Mouse (Mus musculus) natural killer cell, adult 2 months (primary cell): Measurements from ENCODE around the gene Kntc1.

Experiments used
- DNase-seq, 2 experiments: peaks; one replicate each; pipeline ENCODE4 v3.0.0; 2022; ENCODE audit warnings: low spot score in 2 of 2

The Kntc1 gene

GRCm38 (mm10) chr5:123866457-123866856, 116.9 kb downstream of the Kntc1 start:
- DNase-seq = no peak

DNA sequence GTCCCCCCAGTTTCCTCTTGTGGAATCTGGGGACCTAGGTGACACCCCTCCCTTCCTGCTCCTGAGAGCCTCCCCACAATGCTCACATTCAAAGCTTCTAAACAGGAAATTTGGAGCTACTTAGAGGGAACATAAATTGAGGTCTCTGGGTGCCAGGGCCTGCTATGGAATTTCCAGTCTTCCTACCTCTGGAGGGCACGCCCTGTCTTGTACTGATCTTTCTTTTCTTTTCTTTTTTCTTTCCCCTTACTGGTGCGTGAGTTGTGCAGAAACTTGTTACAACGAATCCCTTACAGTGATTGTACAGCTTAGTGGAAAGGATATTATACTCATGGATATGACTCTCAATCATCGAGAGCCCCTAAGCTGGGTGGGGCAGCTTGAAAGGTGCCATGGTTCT, 120.1 kb downstream of the Kntc1 start:
- DNase-seq = no peak
